Mouse (Mus musculus) thymus, postnatal 25 days (tissue): ENCODE results near the gene Dgkb.

ENCODE experiments used
- DNase-seq: peaks from one replicate; pipeline ENCODE4 v3.0.0; 2022

The Dgkb gene

GRCm38 (mm10) chr12:38386991-38387390 is 569.5 kb downstream of the Dgkb start:
- DNase-seq = no peak

GRCm38 (mm10) chr12:38387654-38388053 is 570.1 kb downstream of the Dgkb start:
- no peak for DNase-seq

GRCm38 (mm10) chr12:38388243-38388642 is 570.7 kb downstream of the Dgkb start:
- no peak for DNase-seq

GRCm38 (mm10) chr12:38397754-38398312 is 580.3 kb downstream of the Dgkb start:
- DNase-seq = no peak

- DNase-seq = no peak
Measured at GRCm38 (mm10) chr12:38400089-38400488, 582.6 kb downstream of the Dgkb start.

GRCm38 (mm10) chr12:38435364-38436130 is 618.0 kb downstream of the Dgkb start:
- DNase-seq = no peak

GRCm38 (mm10) chr12:38436131-38436436 is 618.6 kb downstream of the Dgkb start:
- DNase-seq = no peak

- DNase-seq = no peak
Measured at GRCm38 (mm10) chr12:38450323-38451087, 633.0 kb downstream of the Dgkb start.

- no peak for DNase-seq
Measured at GRCm38 (mm10) chr12:38451677-38452076, 634.2 kb downstream of the Dgkb start.

- no peak for DNase-seq
Measured at GRCm38 (mm10) chr12:38468191-38468590, 650.7 kb downstream of the Dgkb start.

- no peak for DNase-seq
Measured at GRCm38 (mm10) chr12:38468605-38469004, 651.1 kb downstream of the Dgkb start.

GRCm38 (mm10) chr12:38497229-38497628 is 679.7 kb downstream of the Dgkb start:
- DNase-seq = no peak

- DNase-seq = no peak
Measured at GRCm38 (mm10) chr12:38500931-38501330, 683.4 kb downstream of the Dgkb start.

GRCm38 (mm10) chr12:38508195-38508594 is 690.7 kb downstream of the Dgkb start:
- no peak for DNase-seq

GRCm38 (mm10) chr12:38545431-38545830 is 727.9 kb downstream of the Dgkb start:
- no peak for DNase-seq

- no peak for DNase-seq
Measured at GRCm38 (mm10) chr12:38577141-38577540, 759.6 kb downstream of the Dgkb start.

- no peak for DNase-seq
Measured at GRCm38 (mm10) chr12:38579191-38579817, 761.8 kb downstream of the Dgkb start.

GRCm38 (mm10) chr12:38586368-38586865 is 768.9 kb downstream of the Dgkb start:
- no peak for DNase-seq

GRCm38 (mm10) chr12:38589951-38590350 is 772.4 kb downstream of the Dgkb start:
- DNase-seq = no peak

GRCm38 (mm10) chr12:38593653-38594052 is 776.1 kb downstream of the Dgkb start:
- no peak for DNase-seq

GRCm38 (mm10) chr12:38594055-38594454 is 776.5 kb downstream of the Dgkb start:
- DNase-seq = no peak

GRCm38 (mm10) chr12:38596416-38597062 is 779.0 kb downstream of the Dgkb start:
- no peak for DNase-seq

GRCm38 (mm10) chr12:38598096-38598495 is 780.6 kb downstream of the Dgkb start:
- DNase-seq = no peak
